Mouse (Mus musculus): Measurements from ENCODE around the gene Upk3a.
"Not testable (repeated sequence)": the region's sequence is repeated elsewhere in the genome, so short reads cannot be mapped to it uniquely, and the experiment has no call there.

Upk3a gene

DNA sequence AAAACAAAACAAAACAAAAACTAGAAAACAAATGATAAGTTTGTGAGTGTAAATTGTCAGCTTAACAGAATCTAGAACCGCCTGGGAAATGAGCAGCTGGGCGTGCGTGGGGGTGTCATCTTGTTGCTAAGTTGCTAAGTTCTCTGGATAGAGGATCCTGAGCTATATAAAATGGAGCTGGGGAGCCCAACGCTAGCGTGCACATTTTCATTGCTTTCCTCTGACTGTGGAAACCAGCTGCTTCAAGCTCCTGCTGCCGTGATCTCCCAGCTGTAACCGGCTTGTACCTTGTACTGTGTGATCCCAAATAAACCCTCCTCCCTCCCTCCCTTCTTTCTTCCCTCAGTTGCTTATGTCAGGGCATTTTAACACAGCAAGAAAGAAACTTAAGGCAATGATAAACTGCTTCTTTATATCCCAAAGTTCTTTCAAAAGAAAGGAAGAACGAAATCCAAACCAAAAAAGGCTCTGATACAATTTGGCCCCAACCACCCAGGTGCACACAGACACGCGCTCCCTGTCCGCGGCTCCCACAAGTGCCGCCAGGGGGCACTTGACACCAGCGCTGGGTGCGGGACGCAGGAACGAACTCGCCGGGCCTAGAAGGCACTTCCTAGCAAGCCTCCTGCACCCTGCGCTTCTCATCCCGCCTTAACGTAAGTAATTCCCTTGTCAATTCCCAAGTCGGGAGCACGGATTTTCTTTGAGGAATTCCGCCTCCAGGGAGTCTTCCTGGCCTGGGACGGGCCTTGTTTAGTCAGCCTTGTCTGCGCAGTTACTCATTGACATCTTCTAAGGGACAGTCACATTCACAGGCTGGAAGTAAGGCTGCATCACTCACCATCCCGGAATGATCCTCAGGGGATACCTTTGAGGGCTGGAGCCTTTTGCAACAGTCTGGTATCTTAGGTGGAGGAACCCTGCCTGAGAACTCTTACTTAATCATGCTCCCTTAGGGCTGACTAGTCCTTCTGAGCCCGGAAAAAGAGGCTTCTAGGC, 15.7 kb upstream of the Upk3a start:
- DNase-seq (ENCODE audit: low spot score in 2 of 2): peak; percentile 48 to 69

DNA sequence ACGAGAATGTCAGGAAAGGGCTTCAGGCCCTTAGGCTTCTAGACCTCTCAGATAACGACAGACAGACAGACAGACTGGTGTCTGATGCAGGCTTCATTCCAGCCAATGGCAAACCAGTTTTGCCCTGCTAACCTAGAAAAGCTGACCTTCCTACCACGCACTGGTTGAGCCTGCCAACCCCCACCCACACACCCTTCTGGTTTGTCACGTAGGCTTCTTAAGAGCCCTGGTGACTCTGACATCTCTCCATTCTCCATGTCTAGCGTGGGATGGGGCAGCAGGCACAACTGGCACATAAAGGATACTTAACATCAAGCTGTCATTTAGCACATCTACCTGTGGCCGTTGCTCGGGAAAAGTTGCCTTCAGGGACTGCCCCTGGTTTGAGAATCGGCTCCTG, 7.3 kb upstream of the Upk3a start:
- DNase-seq (ENCODE audit: low spot score in 2 of 2): no peak

DNA sequence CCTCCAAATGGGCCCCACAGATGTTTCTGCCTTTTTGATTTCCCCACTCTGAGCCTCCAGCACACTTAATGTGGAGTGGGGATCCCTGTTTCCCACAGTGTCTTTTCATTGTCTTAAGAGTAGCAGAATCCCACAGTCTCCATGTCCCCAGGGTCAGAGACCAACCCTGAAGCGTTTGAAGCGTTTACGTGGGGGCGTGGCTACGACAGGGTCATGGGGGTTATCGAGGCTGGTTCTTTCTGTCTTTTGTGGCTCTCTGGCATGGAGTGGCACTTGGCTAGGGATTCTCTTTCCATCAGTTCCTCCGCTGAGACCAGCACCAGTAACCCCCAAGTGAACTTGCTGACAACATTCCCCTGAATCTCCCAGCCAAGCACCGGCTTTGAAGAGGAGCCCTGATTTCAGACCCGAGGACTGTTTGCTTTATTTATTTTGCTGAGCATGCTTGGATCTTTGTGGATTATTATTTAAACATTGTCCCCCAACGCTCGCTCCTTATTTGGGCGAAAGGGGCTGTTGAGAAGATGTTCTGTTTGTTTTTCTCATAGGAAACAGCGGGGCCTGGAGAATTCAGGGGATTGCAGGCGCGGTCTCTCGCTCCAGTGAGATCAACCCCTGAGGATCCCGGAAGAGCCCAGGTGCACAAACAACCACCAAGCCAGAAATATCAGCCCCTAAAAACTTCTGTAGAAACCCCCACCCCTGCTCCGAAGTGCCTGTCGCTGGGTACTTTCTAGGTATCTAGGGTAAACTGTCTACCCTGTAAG, 4.9 kb upstream of the Upk3a start:
- no peak for DNase-seq (ENCODE audit: low spot score in 2 of 2)

DNA sequence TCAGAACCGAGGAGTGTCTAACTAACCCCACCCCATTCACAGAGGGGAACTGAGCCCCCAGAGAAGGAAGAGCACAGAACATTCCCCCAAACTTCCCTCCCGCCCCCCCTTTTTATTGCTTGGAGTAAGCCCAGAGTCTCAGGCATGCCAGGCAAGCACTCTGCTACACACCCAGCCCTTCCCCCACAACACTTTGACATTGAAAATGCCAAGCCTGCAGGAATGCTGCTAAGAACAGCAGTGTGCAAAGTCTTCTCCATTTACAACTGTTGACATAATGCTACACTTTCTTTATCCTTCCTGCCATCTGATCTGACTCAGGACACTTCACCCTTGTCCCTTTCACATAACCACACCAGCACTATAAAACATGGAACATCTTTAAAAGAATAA, 4.3 kb upstream of the Upk3a start:
- DNase-seq (ENCODE audit: low spot score in 2 of 2): no peak

DNA sequence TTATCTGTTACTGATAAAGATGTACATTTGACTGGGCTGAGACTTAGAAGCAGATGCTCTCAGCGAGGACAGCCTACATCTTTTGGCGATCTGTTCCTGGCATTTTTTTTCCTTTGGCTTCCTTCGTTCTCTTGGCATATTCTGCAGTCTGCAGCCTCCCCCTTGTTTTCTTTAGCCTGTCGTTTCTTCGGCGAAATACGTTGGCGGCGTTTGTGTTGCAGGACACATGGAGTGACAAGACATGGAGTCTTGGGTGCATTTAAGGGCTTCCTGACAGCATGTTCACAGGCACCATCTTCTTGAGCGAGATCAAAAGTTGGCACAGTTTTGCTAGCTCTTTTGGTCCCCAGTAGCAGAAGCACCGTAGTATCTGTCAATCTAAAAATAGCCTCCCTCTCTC, 1.2 kb upstream of the Upk3a start:
- no peak for DNase-seq (ENCODE audit: low spot score in 2 of 2)

DNA sequence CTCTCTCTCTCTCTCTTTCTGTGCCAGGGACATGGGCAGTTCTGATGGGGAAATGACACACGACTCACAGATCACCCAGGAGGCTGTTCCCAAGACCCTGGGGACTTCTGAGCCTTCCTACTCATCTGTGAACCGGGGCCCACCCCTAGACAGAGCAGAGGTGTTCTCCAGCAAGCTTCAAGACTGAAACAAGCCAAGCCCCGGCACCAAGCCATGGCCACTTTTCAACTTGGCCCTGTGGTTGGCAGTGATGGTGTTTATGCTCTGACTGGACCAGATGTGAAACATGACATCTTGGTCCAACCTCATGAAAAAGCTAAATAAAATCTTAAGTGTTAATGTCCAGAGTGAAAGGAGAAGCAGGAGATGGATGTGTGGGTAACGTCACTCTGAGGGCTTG, 5.3 kb downstream of the Upk3a start:
- DNase-seq (ENCODE audit: low spot score in 2 of 2): no peak

DNA sequence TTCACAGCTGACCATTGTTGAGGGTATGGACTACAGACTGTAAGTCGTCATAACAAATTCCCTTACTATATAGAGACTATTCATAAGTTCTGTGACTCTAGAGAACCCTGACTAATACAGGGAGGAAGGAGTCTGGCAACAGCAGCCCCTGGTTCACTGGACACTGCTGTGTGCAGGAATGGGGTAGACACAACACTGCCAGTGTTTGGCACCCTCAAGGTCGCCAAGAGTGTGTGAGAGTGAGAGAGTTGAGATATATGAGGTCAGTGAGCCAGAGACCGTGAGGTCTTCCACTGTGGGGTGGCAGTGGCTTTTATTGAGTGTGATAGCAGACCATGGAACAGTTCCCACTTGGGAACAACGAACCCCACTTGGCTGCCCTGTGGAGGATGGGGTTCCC, 9.3 kb downstream of the Upk3a start:
- no peak for DNase-seq (ENCODE audit: low spot score in 2 of 2)

DNA sequence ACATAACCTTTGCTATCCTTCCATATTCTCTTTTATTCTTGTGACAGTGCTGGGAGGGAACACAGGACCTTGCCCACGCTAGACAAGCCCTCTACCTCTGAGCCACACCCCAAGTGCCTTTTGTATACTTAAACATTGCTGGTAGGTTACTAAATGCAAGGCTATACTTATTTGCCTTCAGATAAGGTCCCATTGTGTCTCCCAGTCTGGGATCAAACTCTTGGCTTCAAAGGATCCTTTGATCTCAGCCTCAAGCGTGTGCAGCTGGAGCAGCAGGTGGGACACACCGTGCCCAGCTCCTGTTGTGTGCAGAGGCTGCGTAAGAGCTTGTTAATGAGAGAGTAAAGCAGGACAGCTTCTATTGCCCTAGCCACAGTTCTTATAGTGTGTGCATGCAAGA, 10.8 kb downstream of the Upk3a start:
- DNase-seq (ENCODE audit: low spot score in 2 of 2): no peak

DNA sequence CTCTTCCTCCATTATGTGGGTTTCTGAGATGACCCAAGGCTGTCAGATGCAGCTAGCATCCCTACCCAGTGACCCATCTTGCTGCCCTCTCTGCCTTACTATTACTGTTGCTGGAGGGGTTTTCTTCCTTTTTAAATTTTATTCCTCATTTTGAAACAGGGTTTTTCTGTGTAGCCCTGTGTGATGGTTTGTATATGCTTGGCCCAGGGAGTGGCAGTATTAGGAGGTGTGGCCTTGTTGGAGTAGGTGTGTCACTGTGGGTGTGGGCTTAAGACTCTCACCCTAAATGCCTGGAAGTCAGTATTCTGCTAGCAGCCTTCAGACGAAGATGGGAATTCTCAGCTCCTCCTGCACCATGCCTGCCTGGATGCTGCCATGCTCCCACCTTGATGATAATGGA, 11.7 kb downstream of the Upk3a start, which contains the start of gene Fam118a:
Gene Fam118a, plus strand, starts transcription at position 301 of the 400 bp plus-strand sequence.
- DNase-seq (ENCODE audit: low spot score in 2 of 2): not testable (repeated sequence)

DNA sequence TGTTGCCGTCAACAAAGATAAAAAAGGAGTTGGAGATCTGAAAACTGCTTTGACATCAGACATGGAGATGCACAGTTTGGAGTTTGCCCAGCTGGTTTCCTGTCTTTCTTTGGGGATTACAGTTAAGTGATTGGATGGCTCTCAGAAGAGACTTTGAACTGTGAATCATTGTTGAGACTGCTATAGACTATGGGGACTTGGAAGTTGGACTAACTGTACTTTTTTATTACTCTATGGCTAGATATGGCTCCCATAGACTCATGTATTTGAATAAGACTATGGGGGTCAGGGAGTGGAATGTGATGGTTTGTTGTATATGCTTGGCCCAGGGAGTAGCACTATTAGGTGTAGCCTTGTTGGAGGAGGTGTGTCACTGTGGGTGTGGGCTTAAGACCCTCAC, 13.7 kb downstream of the Upk3a start:
- DNase-seq (ENCODE audit: low spot score in 2 of 2): not testable (repeated sequence)

DNA sequence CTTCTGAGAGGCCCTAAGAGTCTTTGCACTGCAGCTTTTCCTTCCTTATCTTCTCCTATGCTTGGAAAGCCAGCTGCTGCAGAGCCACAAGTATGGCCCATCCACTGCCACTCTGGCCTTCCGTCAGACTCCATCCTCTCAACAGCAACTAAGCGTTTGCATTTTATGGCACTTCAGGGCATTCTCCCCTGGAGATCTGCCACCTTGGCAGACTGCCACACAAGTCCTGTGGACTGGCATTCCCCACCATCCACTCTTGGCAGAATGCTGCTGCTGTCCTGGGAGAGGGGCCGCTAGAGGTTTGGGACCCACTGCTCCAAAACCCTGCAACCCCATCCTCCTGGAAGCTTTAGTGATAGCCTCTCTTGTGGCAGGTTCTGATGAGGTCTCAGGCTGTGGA, 14.9 kb downstream of the Upk3a start:
- no peak for DNase-seq (ENCODE audit: low spot score in 2 of 2)

DNA sequence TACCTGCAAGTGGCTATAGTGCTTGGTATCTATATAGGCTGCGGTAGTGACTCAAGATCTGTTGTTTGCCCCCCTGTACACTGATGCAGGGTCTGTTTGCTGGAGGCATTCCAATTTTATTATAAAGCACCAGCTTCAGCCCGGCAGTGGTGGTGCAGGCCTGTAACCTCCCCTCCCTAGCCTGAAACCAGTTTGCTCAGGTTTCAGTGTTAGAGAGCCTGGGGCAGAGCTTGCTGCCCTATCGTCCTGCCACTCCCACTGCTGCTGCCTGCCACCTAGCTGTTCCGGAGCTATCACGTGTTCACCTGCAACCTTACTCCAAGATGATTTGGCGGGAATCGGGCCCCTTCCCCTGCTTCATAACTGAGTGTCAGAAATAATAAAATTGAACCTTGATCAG, 17.0 kb downstream of the Upk3a start:
- DNase-seq (ENCODE audit: low spot score in 2 of 2): not testable (repeated sequence)

DNA sequence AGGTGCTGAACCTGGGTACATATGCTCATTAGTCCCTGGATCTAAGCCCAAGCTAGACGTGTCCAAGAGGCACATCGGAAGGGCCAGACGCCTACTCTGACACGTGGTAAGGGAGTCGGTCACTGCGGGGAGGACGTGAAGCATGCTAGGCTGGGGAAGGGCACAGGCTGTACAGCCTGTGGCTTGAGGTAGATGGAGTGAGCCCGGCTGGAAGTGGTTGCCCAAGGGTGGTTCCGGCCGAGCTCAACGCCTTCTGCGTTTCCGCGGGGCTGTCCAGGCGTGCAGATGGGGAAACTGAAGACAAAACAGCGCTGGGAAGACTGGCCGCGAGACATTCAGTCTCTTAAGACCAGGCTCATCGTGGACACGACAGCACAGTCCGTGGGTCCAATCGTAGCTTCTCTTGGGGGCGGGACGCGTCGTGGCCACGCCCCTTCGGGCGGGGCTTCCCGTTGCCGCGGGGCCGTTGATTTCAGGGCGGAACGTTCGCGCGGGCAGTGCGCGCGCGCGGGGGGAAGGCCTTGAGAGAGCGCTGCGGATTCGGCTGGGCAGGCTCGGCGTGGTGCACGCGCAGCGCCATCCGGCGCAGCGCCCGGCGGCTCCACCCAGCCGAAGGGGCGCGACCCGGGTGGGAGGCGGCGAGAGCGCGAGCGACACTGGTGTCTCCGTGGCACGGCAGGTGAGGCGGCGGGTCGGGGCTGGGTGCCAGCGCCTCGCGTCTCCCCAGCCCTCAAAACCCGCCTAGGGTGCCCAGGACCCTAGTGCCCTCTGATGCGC, 19.8 kb downstream of the Upk3a start:
- peak; percentile 98 to 99 for DNase-seq (ENCODE audit: low spot score in 2 of 2)

DNA sequence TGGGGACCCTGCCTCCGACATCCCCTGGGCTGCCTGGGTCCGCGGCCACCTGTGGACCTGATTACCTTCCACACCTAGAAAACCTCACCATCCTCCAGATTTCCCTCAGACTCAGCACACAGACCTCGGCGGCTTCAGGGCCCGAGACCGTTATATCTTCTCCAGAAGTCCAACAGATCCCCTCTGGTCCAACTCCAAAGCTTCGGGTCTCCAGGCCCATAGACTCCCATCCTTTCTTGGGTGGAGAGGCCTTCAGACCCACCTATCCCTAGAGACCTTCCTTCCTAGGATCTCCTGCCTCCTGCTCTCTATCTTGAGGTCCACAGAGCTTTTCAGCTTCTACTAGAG, 20.4 kb downstream of the Upk3a start:
- DNase-seq (ENCODE audit: low spot score in 2 of 2): peak in 1 of 2 experiments; percentile 20

DNA sequence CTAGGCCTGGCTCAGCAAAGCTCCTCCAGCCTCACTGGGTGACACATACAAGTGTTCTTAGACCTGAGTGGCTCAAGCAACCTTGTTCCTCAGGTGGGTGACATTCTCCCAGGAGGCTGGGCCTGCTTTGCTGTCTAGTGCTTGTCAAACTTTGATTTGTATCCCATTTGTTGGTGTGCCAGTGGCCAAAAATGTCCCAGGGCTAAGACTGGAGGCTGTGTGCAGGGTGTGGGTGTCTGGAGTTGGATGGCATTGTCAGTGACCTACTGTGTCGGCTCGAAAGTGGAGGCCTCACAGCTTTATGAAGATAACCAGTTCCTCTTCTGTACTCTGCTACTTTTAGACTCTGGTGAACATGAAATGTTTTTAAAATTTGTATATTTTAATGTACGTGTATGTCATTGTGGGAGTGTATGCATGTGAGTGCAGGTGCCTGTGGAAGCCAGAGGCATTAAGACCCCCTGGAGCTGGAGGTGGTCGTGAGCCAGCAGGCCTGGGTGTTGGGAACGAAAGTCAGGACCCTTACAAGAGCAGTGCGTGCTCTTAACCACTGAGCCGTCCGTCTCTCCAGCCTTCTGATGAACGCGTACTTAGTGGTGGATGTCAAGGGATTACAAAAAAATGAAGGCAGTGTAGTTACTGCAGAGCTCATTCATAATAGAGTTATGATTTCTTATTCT, 24.7 kb downstream of the Upk3a start:
- DNase-seq (ENCODE audit: low spot score in 2 of 2): peak in 1 of 2 experiments; percentile 13

DNA sequence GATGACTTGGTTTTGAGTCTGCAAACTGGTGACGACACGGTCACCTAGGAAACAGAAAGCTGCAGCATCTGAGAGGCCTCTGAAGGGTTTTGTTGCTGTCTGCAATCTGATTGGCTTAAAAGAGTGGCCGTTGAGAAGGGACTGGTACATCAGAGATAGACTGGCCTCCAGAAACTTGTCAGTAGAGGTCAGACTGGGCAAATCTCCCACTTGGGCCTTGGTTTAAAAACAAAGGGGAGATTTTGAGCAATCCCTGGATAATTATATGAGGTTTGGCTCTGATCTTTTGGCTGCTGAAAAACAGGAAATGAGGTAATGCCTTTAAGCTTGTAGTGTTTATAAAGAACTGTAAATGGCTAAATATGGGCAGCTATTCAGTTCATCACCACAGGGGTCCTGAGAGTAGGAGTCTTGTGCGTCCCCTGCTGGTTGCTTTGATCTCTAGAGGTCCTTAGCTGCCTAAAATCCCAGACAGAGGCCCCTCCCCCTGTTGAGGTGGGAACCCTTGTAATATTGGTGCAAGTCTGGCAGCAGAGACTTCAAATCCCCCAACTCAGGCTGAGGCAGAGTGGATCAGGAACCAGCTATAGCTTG, 25.5 kb downstream of the Upk3a start:
- DNase-seq (ENCODE audit: low spot score in 2 of 2): peak; percentile 86

DNA sequence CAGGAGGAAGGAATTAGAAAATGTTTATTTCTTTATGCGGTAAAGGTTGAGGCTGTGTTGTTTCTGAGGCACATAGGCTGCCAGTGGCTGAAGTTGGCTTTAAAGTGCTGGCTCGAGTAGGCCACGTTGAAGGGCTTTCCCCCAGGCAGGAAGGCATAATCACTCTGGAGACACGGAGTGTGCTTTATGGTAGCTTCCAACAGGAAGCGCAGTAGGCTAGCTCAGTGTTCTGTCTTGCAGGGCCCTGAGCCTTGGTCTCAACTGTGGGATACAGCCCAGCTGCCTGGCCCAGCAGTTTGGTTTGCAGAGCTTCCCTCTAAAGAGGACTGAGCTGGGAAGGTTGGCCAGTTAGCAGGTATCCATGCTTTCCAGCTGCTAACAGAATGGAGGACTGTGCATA, 26.2 kb downstream of the Upk3a start:
- peak in 1 of 2 experiments; percentile 16 for DNase-seq (ENCODE audit: low spot score in 2 of 2)

DNA sequence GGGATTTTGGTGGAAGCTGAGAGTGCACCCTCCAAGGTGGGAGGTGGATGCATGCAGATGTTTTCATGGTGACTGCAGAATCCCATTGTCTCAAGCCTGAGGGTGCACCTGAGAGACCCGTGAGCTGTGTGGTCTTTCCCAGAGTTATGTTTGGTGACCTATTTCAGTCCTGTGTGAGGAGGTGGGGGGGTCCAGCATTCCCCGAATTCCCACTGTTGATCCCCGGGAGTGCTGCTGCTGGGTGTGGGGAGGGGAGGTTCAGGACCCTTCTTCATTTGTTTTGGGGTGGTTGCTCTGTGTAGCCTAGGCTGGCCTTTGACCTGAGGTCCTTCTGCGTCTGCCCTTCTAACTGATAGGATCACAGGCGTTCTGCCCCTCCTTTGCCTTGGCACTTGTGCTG, 26.8 kb downstream of the Upk3a start:
- DNase-seq (ENCODE audit: low spot score in 2 of 2): no peak

DNA sequence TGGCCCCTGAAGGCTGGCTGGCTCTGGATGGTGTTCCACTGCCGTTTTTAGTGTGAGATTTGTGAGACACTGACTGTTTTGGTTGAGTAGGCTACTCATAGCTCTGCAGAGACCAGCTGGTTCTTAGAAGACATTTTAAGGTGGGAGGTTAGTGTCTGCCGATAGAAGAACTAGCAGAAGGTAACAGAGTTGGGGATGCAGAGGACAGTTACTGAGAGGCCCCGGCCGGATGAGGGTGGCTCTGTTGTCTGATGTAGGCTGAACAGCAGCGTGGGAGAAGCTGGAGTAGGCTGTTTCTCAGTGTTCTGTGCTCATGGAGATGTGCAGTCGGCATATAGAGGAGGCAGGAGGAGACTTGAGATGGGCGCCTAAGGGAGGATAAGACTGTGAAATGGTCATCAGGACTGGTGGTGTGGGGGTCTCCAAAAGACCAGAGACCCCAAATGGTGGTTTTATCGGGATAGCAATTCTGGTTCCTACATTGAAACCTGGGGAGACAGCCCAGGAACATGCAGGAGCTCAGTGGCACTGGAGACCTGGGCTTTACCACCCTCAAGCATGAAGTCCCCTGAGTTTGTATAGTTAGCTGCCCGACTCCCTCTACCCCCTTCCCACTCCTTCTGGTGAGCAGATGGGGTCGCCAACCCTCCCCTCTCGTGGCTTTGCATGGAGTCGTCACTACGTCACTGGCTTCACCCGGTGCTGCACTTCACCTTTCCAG, 29.4 kb downstream of the Upk3a start:
- no peak for DNase-seq (ENCODE audit: low spot score in 2 of 2)

DNA sequence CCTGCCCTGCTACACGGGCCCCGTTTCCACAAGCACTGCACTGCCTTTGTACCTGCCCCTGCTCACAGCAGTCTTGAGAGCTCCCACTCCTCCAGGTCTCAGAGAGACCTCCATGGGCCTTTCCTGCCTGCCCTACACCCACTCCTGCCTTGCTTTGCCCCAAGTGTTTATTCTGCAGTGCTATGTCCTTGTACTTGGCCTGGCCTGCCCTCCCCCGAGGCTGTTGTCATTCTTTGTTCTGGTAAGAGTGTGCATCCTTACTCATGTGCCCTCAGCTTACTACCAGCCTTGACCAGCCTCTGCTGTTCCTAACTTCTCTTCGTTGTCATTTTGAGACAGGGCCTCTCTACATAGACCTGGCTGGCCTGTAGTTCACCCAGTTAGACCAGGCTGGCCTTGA, 30.9 kb downstream of the Upk3a start:
- DNase-seq (ENCODE audit: low spot score in 2 of 2): no peak

All from heart, adult 9 months (tissue).